Mouse (Mus musculus) brain, adult 2 months (tissue): ENCODE measurements at regions not wholly inside any gene's neighbourhood (a gene's known extent, or its start where the extent isn't known, plus 50 kb on each side); places are given as distances from the start of the nearest gene placed in this dataset.
A peak's percentile ranks its signal among the peaks of the same experiment; 100 is the strongest.

ENCODE experiments used
- DNase-seq: peaks from one replicate; pipeline ENCODE4 v3.0.0; 2011; ENCODE audit warnings: low read depth, low spot score

- no peak for DNase-seq
Measured at GRCm38 (mm10) chr2:147515436-147515835, 153.7 kb downstream of the Pax1 start.

- no peak for DNase-seq
Measured at GRCm38 (mm10) chr2:147514748-147515147, 153.0 kb downstream of the Pax1 start.

- DNase-seq, result no peak
Measured at GRCm38 (mm10) chr2:147503962-147504361, 142.2 kb downstream of the Pax1 start.

- no peak for DNase-seq
Measured at GRCm38 (mm10) chr2:147498731-147499130, 137.0 kb downstream of the Pax1 start.

- no peak for DNase-seq
Measured at GRCm38 (mm10) chr2:147455932-147456331, 94.2 kb downstream of the Pax1 start.

GRCm38 (mm10) chr2:147454362-147455257, 92.9 kb downstream of the Pax1 start:
- peak; percentile 42 for DNase-seq
